Mouse (Mus musculus) ES-Bruce4 (cell line): ENCODE measurements around the gene Spag17.

ENCODE experiments used
- CTCF ChIP-seq: IDR thresholded peaks from one replicate; pipeline ENCODE4 v1.8.1; 2011; ENCODE audit warnings: low read depth, low read length
- EP300 ChIP-seq: IDR thresholded peaks from 2 replicates; pipeline ENCODE4 v1.6.1; 2011; ENCODE audit warnings: low read depth, low read length; ENCODE audit not compliant: insufficient read depth
- POLR2A ChIP-seq: IDR thresholded peaks from one replicate; pipeline ENCODE4 v1.8.1; 2011; ENCODE audit warnings: low read length; ENCODE audit not compliant: insufficient read depth

DNA sequence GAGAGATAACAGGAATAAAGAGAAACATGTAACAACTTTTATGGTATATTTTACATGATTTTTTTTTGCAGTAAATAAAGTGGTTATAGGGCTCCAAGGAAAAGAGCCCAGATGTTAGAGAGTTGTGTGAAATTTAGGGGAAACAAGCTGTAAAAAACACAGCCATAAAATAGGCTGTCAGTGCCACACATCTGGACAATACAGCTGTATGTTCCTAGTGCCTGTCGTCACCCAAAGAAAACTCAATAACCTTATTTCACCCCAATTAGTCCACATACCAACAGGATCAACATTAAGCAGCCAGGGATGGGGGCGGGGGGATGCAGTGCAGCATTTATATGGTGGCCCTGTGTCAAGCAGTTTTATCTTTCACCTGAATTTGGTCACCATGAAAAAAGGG lies 81.1 kb downstream of the Spag17 start:
- TF ChIP-seq CTCF (no peak), POLR2A (no peak), EP300 (no peak)
